Mouse (Mus musculus): ENCODE measurements at regions not wholly inside any gene's neighbourhood (a gene's known extent, or its start where the extent isn't known, plus 50 kb on each side); places are given as distances from the start of the nearest gene placed in this dataset.

GRCm38 (mm10) chr4:56261992-56262391 is 477.9 kb upstream of the Gm26657 start:
- TF ChIP-seq ZC3H11A (IDR thresholded peaks at IDR 0.05; ENCODE audit: borderline replicate concordance, low read depth, low read length) (no peak), MAFK (IDR thresholded peaks at IDR 0.05; ENCODE audit: insufficient read depth, low read depth, low read length) (no peak)
